Mouse (Mus musculus) cortical plate, adult 2 months (tissue): ENCODE data around the gene Efcab9.

Experiments used
- CTCF ChIP-seq: fragments of 200-500 bp; IDR thresholded peaks from 2 replicates; pipeline ENCODE4 v1.5.1; 2011; ENCODE audit warnings: mild to moderate bottlenecking, control low read depth, low read length; ENCODE audit not compliant: insufficient read depth; ENCODE audit errors: extremely low read depth
- POLR2A ChIP-seq: fragments of 200-500 bp; IDR thresholded peaks from 2 replicates; pipeline ENCODE4 v1.6.1; 2011; ENCODE audit warnings: mild to moderate bottlenecking, low read length, control low read depth; ENCODE audit not compliant: insufficient read depth; ENCODE audit errors: extremely low read depth

DNA sequence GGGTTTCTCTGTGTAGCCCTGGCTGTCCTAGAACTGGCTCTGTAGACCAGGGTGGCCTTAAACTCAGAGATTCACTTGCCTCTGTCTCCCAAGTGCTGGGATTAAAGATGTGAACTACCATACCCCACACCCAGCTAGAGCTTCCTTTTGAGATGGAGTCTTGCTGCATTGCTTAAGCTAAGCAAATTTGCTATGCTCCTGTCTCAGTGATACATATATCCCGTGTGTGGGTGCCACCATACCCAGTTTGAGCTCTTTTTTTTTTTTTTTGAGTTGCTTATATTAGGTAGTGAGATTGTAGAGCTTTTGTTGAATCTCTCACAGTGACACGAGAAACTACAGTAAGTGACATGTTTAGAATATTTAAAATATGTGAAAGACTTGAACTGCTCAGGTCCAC lies 36.6 kb downstream of the Efcab9 start:
- no peak for TF ChIP-seq CTCF
- no peak for TF ChIP-seq POLR2A
